Mouse (Mus musculus) megakaryocyte, adult 5-6 weeks (primary cell): ENCODE measurements at regions not wholly inside any gene's neighbourhood (a gene's known extent, or its start where the extent isn't known, plus 50 kb on each side); places are given as distances from the start of the nearest gene placed in this dataset.

Experiments
- ATAC-seq: 2 replicates; pipeline ENCODE4 v1.8.0; 2016; ENCODE audit warnings: mild to moderate bottlenecking, inconsistent platforms; ENCODE audit not compliant: poor library complexity, severe bottlenecking

- ATAC-seq = no peak
These were observed 268.5 kb downstream of the Olfr1505 start for GRCm38 (mm10) chr19:14181661-14182415.

- no peak for ATAC-seq
These were observed 278.5 kb downstream of the Olfr1505 start for GRCm38 (mm10) chr19:14191820-14192219.

- ATAC-seq = no peak
These were observed 284.5 kb downstream of the Olfr1505 start for GRCm38 (mm10) chr19:14197864-14198263.

- ATAC-seq = no peak
These were observed 307.2 kb downstream of the Olfr1505 start for GRCm38 (mm10) chr19:14220507-14220909.

- ATAC-seq = peak; percentile 68
These were observed 311.8 kb downstream of the Olfr1505 start for GRCm38 (mm10) chr19:14225061-14225696.

- no peak for ATAC-seq
These were observed 312.5 kb downstream of the Olfr1505 start for GRCm38 (mm10) chr19:14225787-14226186.

GRCm38 (mm10) chr19:14226521-14226920 lies 313.2 kb downstream of the Olfr1505 start:
- ATAC-seq = no peak

- ATAC-seq = no peak
These were observed 330.2 kb downstream of the Olfr1505 start for GRCm38 (mm10) chr19:14243565-14243964.

- no peak for ATAC-seq
These were observed 333.8 kb downstream of the Olfr1505 start for GRCm38 (mm10) chr19:14246973-14247614.

- no peak for ATAC-seq
These were observed 334.6 kb downstream of the Olfr1505 start for GRCm38 (mm10) chr19:14247979-14248378.

- no peak for ATAC-seq
These were observed 339.2 kb downstream of the Tle4 start for GRCm38 (mm10) chr19:14258621-14259051.

GRCm38 (mm10) chr19:14259223-14259622 lies 338.6 kb downstream of the Tle4 start:
- ATAC-seq = no peak

GRCm38 (mm10) chr19:14289331-14289737 lies 308.5 kb downstream of the Tle4 start:
- ATAC-seq = no peak

- ATAC-seq = no peak
These were observed 306.9 kb downstream of the Tle4 start for GRCm38 (mm10) chr19:14290911-14291310.

GRCm38 (mm10) chr19:14293172-14293571 lies 304.7 kb downstream of the Tle4 start:
- ATAC-seq = no peak

- no peak for ATAC-seq
These were observed 296.5 kb downstream of the Tle4 start for GRCm38 (mm10) chr19:14301176-14301943.

GRCm38 (mm10) chr19:14314301-14314700 lies 283.6 kb downstream of the Tle4 start:
- no peak for ATAC-seq

GRCm38 (mm10) chr19:14319677-14320191 lies 278.1 kb downstream of the Tle4 start:
- ATAC-seq = no peak

- ATAC-seq = no peak
These were observed 272.3 kb downstream of the Tle4 start for GRCm38 (mm10) chr19:14325353-14326052.
